Mouse (Mus musculus): ENCODE measurements around the gene Fuca1.

DNA sequence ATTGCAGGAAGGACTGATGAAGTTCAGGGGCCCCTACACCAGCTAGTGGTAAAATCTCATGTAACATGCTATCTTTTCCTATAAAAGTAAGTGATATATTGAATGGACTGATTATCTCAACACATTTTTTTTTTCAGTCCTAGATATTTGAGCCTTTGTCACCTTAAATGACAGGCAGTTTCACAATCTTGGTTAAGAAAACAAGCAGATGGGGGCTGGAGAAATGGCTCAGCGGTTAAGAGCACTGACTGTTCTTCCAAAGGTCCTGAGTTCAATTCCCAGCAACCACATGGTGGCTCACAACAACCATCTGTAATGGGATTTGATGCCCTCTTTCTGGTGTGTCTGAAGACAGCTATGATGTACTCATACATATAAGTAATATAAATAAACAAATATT is 1.7 kb downstream of the Fuca1 start:
- TF ChIP-seq POLR2A (IDR thresholded peaks at IDR 0.05; ENCODE audit: low read depth, low read length) (no peak), CTCF (conservative IDR thresholded peaks at IDR 0.05; ENCODE audit: insufficient read depth, insufficient read length, low read depth, low read length) (no peak)
